Mouse (Mus musculus) kidney, adult 8-10 months (tissue): ENCODE measurements around the gene Crocc2.
"Not testable (repeated sequence)": the region's sequence is repeated elsewhere in the genome, so short reads cannot be mapped to it uniquely, and the experiment has no call there.

Experiments
- DNase-seq, 2 experiments: peaks; one replicate each; pipeline ENCODE4 v3.0.0; 2022

The Crocc2 gene

DNA sequence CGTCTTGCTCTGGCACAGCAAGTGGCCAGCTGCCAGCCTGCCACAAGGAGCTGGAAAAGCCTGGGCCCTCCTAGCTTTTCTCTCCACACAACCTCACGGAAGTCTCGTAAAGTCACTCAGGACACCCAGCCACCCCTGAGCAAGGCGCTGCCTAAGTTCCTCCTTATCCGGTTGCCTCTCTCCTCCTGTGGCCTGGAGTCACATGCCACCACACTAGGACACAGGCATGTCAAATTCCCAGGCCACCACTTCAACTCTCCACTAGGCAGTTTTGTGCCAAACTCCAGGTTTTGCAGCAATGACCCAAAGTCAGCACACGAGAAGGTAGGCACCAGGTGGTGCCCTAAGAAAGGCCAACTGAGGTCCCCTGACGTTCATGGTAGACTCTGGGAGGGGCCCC lies 5.9 kb upstream of the Crocc2 start:
- no peak for DNase-seq

DNA sequence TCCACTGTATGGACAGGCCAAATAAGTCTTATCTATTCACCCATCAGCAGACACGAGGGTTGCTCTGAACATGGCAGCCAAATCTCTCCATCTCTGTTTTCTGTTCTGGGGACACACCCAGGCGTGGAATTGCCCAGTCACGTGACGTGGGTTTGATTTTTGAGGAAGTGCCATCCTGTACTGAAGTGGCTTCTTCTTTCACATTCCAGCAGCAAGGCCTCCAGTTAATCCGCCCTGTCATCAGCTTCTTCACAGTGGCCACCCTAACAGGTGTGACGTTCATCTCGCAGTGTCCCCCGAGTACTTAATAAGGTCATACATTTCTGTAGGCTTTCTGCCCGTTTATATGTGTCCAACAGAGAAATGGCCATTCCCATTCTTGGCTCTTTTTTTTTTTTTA lies 3.1 kb upstream of the Crocc2 start:
- DNase-seq, result no peak

DNA sequence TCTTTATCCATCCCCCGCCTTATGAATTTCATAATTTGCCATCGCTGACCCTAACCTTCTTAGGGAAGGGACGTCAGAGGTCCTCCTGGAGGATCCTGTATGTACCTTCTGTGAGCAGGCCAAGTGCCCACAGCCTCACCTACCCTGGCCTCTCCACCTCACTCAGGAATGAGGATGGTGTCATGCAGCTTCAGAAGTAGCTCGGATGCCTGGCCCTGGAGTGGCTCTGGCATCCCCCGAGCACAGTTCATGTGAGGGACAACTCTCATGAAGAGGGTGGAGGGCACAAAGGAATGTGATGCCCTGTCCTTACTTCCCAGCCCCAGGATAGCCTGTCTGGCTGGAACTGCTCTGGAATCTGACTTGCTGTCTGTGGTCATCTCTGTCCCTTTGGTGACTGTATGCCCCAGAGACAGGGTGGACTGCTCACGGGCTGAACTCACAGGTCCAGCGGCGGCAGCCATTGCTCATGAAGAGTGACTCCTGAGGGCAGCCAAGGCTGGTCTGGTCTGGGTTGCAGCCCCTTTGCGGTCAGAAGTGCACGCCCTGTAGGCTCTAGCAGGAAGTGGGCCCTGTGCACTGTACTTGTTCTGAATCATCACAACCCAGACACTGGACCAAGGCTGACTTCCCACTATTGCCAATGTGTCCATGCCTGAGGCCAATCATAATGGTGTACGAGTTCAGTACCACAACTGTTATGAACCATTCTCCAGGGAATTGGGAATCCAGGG lies 2.0 kb upstream of the Crocc2 start:
- DNase-seq, result no peak

DNA sequence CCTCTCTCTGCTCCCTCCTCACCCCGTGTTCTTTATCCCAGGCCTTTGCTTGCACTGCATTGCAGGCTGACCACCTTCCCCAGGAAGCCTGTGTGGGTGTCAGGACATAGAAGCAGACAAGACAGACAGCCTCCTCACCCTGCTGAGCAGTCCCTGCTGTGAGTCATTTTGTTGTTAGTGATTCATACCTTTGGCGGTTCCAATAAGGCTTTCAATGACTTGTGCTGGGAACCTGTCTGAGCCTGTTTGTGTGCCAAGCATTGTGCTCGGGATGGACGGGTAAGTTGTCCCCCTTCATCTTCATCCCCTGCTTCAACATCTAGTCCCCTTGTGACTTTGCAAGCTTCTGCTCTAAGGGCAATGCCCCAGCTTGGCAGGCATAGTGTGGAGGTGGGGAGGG lies 5.1 kb downstream of the Crocc2 start:
- no peak for DNase-seq

DNA sequence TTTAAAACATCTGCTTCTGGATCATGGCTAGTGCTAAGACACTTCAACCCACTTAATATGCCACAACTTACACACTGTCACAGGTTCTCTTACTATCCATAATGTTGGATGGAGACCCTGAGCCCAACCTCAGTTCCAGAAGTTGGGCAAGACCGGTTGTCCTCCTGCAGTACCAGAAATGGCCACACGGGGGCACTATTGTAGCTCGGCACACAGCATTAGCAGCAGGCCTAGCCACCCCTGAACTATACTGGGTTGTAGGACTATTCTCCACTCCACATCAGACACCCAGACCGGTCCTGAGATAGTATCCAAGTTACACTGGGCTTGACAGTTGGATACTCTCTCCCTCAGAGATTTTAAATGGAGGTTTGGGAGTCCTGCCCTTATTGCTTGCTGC lies 5.9 kb downstream of the Crocc2 start:
- peak; percentile 53 to 76 for DNase-seq

DNA sequence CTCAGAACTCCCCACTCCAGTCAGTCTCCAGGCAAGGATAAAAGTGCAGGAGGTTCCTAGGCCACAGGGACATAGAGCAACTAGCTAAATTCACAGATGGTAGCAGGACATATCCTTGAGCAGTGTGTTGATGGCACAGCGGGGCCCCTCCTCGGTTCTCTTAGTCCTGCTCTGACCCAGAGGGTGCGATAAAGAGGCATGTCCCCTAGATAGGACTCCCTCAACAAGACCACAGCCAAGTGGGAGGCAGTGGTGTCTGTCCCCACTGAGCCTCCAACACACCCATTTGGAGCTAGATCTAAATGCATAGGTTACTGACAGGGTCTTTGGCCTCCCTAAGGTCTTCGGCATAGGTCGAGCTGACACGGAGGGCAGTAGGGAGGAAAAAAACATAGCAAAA lies 7.3 kb downstream of the Crocc2 start:
- no peak for DNase-seq

DNA sequence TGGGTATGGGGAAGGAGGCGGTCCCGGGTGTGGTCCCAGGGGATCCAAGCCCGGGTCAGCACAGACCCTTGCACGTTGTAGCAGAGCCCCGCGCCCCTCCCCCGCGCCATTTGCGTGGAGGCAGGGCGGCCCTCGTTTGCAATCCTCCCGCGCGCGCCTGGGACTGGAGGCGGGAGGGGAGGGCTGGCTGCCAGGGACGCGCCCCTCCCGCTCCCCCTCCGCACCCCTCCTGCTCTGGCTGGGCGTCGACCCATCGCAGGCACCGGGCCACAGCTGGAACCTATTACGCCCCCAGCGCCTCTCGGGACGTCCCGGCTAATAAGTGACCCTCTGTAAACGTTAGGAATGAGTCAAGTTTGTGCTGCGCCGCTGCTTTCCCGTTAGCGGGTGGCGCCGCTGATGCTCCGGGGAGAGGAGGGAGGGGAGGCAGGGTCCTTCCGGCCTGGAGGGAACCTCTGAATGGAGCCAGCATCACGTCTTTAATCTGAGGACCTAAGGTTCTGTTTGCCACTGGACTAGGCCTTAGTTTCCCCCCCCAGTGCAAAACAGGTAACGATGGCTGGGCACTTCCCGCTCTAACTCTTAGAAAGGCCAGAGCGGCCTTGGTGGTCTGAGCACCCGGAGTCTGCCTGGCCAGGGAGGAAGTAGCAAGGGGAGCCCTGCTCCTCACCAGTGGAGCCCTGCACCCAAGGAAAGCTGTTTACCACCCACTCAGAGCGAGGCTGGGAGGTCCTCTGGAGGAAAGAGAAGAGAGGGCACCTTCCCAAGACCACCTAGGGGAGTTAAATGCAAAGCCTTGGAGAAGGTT lies 8.2 kb downstream of the Crocc2 start:
- peak in 1 of 2 experiments; percentile 24 for DNase-seq

DNA sequence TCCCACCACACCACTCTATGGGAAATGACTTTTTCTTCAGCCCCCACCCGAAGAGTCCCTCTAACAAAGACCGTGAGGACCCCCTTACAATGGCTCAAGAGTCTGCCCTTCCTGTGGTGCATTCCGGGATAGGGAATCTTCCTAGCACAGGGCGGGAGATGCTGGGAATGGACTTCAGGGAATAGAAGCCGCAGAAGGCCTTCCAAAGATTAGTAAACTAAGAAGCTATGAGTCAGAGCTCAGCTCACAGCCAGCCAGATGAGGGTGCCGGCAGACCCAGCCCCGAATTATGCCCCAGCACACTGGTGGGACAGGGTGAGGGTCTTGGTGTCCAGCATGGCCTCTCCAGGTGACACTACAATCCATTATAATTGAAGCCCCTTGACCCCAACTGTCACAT lies 13.8 kb downstream of the Crocc2 start:
- no peak for DNase-seq

DNA sequence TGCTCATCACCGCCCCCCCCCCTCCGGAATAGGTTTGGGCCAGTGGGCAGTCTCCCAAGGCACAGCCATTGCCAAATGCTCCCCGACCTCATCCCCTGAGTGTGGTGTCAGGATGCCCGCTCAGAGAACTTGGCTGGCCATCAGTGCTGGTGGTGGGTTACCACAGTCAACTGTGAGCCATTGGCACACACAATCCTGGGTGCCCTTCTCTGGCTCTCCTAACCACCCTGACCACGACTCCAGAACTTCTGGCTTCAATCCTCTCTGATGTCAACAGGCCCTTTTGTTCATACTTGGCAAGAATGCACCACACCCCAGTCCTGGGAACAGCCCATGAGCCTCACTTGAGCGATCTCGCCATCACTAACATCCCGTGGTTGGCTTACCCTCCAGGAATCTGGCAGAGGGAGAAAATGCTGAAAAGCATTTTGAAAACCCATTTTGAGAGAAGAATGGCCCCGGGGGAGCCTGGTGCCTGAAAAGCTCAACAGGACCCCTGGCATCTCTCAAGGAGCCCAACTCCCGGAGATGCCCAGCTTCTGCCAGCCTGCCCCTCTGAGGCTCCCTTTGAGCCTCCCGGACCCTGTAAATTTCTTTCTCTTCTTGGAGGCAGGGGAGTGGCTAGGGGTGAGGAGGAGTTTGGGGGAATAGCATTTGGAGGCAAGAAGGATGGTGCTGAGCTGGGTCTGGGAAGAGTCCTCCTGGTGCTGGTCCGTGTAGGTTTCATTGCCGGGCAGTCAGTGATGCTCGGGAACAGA lies 15.7 kb downstream of the Crocc2 start:
- no peak for DNase-seq

DNA sequence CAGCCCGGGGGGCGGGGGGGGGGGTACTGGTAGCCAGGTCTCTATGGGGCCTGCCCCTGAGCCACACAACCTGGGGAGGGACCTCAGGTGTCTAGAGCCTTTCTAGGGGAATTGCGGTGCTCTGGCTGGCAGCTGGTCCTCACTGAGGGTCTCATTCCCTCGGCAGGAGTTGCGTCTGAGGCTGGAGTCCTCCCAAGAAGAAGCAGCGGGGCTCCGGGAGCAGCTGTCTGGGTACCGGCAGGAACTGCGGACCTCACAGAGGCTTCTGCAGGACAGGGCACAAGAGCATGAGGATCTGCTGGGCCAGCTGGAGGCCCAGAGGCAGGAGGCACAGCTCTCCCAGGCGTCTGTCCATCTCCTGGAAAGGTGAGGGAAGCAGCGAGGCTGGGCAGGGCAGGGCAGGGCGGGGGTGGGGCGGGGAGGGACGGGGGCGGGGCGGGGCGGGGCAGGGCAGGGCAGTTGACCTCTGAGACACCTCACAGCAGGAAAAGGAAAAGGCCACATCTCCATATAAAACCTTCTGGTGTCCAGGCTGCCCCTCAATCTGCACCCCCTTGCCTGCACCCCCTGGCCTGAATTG lies 22.3 kb downstream of the Crocc2 start:
- no peak for DNase-seq

DNA sequence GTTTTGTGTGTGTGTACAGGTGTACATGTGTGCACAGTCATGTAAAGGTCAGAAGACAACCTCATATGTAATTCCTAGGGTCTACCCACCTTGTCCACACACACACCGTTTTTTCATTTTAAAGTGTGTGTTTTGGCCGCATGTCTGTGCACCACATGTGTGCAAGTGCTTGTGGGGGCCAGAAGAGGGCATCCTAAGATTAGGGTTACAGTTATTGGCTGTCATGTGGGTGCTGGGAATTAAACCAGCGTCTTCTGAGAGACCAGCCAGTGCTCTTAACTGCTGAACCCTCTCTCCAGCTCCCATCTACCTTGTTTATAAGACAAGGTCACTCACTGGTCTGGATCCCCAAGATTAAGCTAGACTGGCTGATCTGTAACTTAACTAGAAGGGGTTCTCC lies 26.4 kb downstream of the Crocc2 start:
- no peak for DNase-seq

DNA sequence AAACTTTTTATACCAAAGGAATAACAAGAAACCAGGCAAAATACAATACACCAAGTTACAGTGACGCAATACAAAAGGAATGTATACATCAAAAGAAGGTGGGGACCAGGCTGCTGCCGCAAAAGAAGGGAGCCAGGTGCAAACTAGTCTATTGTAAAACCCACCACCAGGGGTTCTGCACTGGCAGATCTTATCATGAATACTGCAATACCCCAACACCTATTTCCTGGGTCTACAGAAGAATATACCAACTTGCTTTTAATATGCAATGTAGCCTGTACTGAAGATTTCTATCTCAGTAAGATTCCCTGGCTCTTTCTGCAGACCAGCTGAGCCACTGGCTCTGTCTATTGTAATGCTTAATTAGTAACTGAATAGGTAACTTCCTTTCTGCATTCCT lies 28.9 kb downstream of the Crocc2 start:
- not testable (repeated sequence) for DNase-seq

DNA sequence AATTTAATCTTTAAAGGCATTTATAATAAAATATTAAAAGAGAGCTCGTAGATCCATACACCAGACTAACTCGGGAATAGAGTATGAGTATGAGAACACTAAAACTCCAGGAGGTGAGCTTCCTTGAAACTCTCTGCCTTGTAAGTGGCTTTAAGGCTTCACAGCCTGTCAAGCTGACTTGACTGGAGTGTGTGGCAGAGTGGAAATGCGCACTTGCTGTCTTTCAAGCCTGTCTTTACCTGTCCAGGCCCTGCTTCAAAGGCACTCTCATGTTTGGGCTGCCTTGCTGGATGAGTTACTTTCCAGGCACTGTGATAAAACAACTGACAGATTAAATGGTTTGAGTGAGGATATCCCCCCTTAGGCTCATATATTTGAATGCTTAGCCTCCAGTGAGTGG lies 29.4 kb downstream of the Crocc2 start:
- DNase-seq, result no peak

DNA sequence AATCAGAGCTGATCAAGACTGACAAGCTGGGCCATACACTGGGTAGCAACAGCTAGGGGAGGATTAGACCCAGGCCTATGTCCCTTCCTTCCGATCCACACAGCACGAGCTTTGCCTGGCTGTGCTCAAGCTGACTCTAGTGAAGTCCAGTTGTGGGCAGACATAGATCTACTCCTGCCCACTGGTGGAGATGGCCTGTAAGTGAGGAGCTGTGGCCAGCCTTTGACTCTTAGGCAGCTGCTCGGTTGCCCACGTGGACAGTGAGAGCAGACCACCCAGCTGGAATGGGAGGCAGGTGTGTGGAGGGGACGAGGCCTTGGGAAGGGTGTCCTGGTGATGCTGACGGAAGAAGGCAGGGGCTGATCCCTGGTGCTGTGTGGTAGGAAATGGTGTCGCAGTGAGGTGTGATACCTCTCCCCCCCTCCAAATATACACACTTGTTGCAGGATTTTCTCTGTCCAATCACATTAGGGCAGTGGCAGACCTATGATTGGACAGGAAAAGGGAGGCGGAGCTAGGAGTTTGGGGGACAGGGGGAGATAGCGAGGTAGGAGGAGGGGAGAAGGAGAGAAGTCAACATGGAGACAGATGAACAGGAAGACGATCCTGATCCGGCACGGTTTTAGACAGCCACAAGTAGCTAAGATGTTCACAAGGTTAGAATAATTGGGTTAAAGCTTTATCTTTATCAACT lies 37.9 kb downstream of the Crocc2 start:
- DNase-seq, result no peak

DNA sequence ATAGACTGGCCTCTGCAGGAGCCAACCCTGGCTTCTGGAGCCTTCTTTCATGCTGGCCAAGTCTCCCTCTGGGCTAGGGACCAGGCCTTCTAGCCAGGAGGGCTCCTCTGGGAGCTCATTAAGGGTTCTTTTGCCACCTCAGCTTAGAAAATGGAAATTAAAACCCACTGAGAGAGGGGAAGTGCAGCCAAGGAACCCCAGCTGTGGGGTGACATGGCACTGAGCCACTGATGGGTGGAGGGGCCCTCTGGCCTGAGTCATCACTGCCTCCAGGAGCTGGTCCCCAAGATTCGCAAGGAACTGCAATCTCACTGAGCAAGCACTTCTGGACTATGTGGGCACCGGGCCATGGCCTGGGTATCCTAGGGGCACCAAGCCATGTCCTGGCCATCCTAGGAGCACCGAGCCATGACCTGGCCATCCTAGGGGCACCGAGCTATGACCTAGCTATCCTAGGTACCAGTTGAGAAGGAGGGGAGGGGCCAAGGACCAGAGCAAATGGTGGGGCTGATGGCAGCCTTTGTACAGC lies 39.1 kb downstream of the Crocc2 start:
- no peak for DNase-seq

DNA sequence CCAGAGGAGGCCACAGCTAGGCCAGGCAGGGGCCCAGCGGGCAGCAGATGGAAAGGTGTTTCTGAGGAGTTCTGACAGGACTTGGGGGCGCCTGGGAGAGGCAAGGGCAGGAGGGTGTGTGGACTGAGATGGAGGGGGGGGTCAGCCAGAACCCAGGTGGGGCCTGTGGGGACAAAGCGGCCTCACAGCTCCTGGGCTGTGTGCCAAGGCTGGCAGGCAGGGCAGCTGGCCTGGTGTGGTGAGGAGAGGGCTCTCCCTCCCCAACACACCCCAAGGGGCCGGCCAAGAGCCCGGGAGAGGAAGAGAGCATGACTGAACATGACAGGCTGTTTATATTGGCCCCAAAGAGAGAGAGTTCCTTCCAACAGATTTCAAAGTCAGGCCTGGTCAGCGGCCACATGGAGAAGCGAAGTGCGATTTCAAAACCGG lies 41.7 kb downstream of the Crocc2 start:
- DNase-seq, result peak; percentile 40 to 67

DNA sequence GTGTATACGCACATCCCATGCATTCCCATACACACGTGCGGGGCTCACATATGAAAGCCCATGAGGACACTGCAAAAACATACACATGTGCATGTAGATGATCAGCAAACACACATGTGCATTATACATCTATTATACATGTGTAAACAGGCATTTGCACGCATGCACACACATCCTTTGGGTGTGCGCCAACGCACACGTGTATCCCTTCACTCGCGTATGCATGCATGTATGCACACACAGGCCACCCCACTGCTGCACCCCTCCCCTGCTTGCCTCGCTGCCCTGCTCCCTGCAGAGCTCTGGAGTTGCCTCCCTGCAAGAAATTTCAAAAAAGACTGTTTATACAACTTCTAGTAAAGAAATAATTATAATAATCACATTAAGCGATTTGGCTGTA lies 42.5 kb downstream of the Crocc2 start:
- no peak for DNase-seq

DNA sequence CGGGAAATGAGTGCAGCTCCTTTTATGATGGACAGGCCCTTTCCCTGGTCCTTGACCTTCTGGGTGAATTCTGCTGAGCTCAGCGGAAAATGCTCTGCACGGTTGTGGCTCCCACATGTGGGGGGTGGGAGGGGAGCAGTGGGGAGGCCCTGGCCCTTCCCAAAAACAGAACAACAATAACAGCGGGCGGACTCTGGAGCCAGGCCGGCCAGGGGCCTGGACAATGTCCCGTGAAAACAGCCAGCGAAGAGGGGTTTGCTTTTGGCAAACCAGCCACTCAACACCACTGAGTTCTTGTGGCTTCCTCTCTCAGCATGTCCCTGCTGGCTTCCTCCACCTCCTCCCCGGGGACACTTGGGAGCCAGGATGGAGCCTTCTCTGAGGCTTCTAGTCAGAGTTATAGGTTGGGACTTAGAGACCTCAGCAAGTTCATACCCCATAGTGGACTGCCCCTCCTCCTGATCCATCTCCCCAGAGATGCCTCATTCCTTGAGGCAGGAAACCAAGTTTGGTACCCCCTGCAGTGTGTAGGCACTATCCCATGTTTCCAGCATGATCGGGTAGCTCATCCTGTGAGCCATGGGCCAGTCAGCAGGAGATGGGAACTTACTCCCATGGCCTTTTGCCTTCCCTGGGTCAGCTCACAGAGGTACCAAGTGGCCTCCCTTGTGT lies 43.2 kb downstream of the Crocc2 start:
- DNase-seq, result peak in 1 of 2 experiments; percentile 41

DNA sequence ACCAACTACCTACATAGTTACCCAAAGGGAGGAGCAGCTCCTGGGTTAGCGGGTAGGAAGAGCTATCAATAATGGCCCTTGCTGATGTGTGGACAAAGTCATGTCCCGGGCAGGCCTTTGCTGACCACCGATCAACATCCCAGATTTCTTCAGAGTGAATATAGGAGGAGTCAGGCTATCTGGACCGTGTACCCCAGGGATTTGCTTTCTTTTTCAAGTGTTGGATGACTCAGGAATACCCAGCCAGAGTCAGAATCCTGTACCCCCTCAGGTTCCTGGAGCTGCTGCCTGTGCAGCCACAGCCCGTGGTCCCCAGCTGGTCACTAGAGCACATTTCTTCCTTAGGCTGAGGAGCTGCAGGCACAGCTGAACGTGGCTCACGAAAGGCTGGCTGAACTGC lies 43.9 kb downstream of the Crocc2 start:
- DNase-seq, result no peak

DNA sequence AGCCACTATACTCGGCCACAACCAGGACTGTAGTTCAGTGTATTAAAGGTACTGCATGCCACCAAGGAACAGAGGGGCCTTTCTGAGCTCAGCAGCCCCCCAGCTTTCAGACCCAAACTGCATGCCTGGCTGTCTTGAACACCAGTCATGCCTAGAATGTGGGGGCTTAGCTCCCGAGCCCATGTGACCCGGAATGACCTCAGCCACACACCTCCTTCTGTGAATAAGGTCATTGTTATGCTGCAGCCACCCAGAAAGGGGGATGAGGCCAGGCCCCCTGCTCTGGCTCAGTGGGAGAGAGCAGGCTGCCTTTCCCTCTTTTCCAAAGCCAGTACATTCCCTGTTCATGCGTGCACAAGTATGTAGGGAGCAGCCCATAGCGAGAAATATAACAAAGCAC lies 46.1 kb downstream of the Crocc2 start:
- no peak for DNase-seq

DNA sequence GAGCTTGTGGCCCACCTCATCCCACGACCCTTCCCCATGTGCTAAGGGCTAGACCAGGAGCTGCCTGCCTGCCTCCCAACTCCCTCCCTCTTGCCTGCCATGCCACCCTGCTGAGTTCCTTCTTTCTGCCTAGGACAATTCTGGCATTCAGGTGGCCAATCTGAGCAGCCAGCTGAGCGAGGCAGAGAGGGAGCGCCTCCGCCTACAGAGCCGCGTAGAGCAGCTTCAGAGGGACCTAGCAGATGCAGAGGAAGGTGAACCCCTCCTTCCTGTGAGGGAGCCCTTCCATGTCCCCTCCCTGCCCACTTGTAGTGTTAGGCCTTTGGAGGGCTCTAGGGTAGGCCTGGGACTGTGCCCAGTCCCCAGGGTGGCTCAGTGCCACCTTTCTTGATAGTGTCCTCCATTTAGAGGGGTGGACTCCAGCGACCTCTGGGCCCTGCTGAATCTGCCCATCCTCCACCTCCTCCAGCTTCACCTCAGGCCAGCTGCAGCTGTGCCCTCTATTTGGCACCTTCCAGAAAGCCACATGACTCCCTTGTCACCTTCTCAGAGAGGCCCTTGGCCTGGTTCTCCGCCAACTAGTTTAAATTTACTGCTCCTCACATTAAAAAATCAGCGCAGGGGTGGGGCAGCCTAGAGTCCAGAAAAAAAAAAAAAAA lies 48.4 kb downstream of the Crocc2 start:
- peak; percentile 49 to 80 for DNase-seq
